Comparison of ENCODE assay signal across 23 mouse cellular contexts in the genomic region with DNA sequence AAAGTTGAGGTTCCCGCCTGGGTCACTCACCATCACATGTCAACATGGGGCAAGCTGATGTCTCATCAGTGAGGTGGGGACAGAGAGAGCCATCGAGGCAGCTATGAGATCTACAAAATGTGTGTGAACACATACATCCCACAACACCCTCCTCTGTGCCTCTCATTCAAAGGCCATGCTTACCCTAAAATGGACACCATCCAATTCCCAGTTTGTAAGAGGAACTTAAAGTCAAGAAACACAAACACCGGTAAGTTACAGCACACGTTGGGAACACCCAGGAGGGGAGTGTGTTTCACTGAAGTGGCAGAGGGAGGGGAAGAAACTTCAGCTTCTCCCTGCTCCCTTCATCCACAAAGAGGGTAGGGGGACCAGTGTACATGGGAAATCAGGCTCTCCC.
A peak's percentile ranks its signal among the peaks of the same experiment; 100 is the strongest.
DNase-seq lines count a peak whose midpoint lies in the region; ATAC-seq and TF ChIP-seq lines count a peak whose summit lies in the region.
"Had no signal": no experiment of that assay in that cellular context is flagged by ENCODE, and none has a peak within 500 bp of the region (broad histone marks: within the 10 kb centered on the region; RNA-seq: fewer than 3 reads in every experiment).

No protein-coding gene starts in this region.

- intact Hi-C loops in heart, postnatal 36 days (cut with DNase I) = no loop called here

- H3K4me2 ChIP-seq in lung, postnatal 0 days (replicated peaks; ENCODE audit: low read depth, low read length) = no peak overlapping the region
- H3K4me2 ChIP-seq in CH12.LX (ENCODE audit: insufficient read depth, low read depth, poor library complexity, severe bottlenecking) = no peak overlapping the region
- H3K4me2 ChIP-seq in midbrain, embryonic 14.5 days (ENCODE audit: low read length) = no peak overlapping the region
- H3K4me2 ChIP-seq: limb, embryonic 15.5 days; liver, embryonic 15.5 days; midbrain, embryonic 12.5 days; neural tube, embryonic 12.5 days had no signal

- no peaks in the 10 kb centered on the region for H3K9me3 ChIP-seq in heart, embryonic 10.5 days
- no peaks in the 10 kb centered on the region for H3K9me3 ChIP-seq in lung, postnatal 0 days (ENCODE audit: low read length)
- H3K9me3 ChIP-seq in CH12.LX (replicated peaks; ENCODE audit: low read length) = no peaks in the 10 kb centered on the region
- H3K9me3 ChIP-seq in midbrain, embryonic 14.5 days (ENCODE audit: control insufficient read depth, low read length) = no peaks in the 10 kb centered on the region
- H3K9me3 ChIP-seq: embryonic facial prominence, embryonic 10.5 days; forebrain, embryonic 10.5 days; hindbrain, embryonic 10.5 days; limb, embryonic 15.5 days; liver, embryonic 15.5 days; midbrain, embryonic 12.5 days; neural tube, embryonic 12.5 days had no signal

- no peak for TF ChIP-seq RAD21 in CH12.LX (IDR thresholded peaks at IDR 0.05; ENCODE audit: low read depth, low read length)

- peaks cover 2% of the 10 kb centered on the region; the same call in 1 of the 2 replicates for H3K79me2 ChIP-seq in CH12.LX (replicated peaks; ENCODE audit: control insufficient read depth, extremely low read depth, insufficient read depth, poor library complexity, severe bottlenecking)

- H3K27ac ChIP-seq in heart, embryonic 10.5 days = peak overlapping the region; percentile 48; the same call in 1 of the 2 replicates
- H3K27ac ChIP-seq in lung, postnatal 0 days (ENCODE audit: low read length) = peak overlapping the region; percentile 81
- H3K27ac ChIP-seq in CH12.LX (ENCODE audit: insufficient read depth, low read depth) = 0 out of 2 replicates have a peak overlapping the region, but pooled peaks have one; percentile 24
- peak overlapping the region; percentile 97 for H3K27ac ChIP-seq in embryonic fibroblast, embryonic 13.5 days (ENCODE audit: insufficient read depth, low read length)
- no peak overlapping the region for H3K27ac ChIP-seq in midbrain, embryonic 14.5 days (replicated peaks; ENCODE audit: low read depth, low read length)
- H3K27ac ChIP-seq: embryonic facial prominence, embryonic 10.5 days; forebrain, embryonic 10.5 days; hindbrain, embryonic 10.5 days; hindbrain, postnatal 0 days; limb, embryonic 15.5 days; liver, embryonic 15.5 days; midbrain, embryonic 12.5 days; neural tube, embryonic 12.5 days had no signal

- no peak for TF ChIP-seq CTCF in lung, postnatal 0 days (IDR thresholded peaks at IDR 0.05)
- TF ChIP-seq CTCF in CH12.LX (conservative IDR thresholded peaks at IDR 0.05 in 1 of 2, IDR thresholded peaks at IDR 0.05 in 1 of 2; ENCODE audit: low read depth in 2 of 2, low read length in 2 of 2) = no peak
- TF ChIP-seq CTCF in embryonic fibroblast, embryonic 13.5 days (IDR thresholded peaks at IDR 0.05; ENCODE audit: borderline replicate concordance, insufficient read depth, low read length) = no peak

- dilution Hi-C loops in CH12.LX (cut with MboI; ENCODE audit: extremely low pct_ligation_motif_present, extremely low pct_unique_long_range_greater_than_20kb, low sequenced_read_pairs) = no loop called here

- H3K36me3 ChIP-seq in heart, embryonic 10.5 days = no peaks in the 10 kb centered on the region
- no peaks in the 10 kb centered on the region for H3K36me3 ChIP-seq in lung, postnatal 0 days (ENCODE audit: insufficient read depth, low read length)
- peaks cover 70 to 96% of the 10 kb centered on the region in 2 experiments for H3K36me3 ChIP-seq in CH12.LX (replicated peaks in 1 of 2; ENCODE audit: control insufficient read depth in 1 of 2, insufficient read depth in 1 of 2, low read length in 1 of 2)
- H3K36me3 ChIP-seq in midbrain, embryonic 14.5 days (ENCODE audit: control insufficient read depth, insufficient read depth, low read length) = no peaks in the 10 kb centered on the region
- H3K36me3 ChIP-seq: embryonic facial prominence, embryonic 10.5 days; forebrain, embryonic 10.5 days; hindbrain, embryonic 10.5 days; limb, embryonic 15.5 days; liver, embryonic 15.5 days; midbrain, embryonic 12.5 days; neural tube, embryonic 12.5 days had no signal

- ATAC-seq in lung, postnatal 0 days = no peak
- no peak for ATAC-seq in midbrain, embryonic 14.5 days (ENCODE audit: low FRiP score, low TSS enrichment)
- ATAC-seq: hindbrain, postnatal 0 days; intestine, embryonic 16.5 days had no signal

- peaks cover 76% of the 10 kb centered on the region for H3K4me1 ChIP-seq in heart, embryonic 10.5 days
- peaks cover 29% of the 10 kb centered on the region; the same call in 1 of the 2 replicates for H3K4me1 ChIP-seq in lung, postnatal 0 days (ENCODE audit: insufficient read depth, low read depth, low read length)
- peaks cover 29 to 98% of the 10 kb centered on the region in 2 experiments for H3K4me1 ChIP-seq in CH12.LX (ENCODE audit: control insufficient read depth in 1 of 2, insufficient read depth in 2 of 2)
- H3K4me1 ChIP-seq in embryonic fibroblast, embryonic 13.5 days (ENCODE audit: control insufficient read depth, insufficient read depth, low read length) = peaks cover 51% of the 10 kb centered on the region
- no peaks in the 10 kb centered on the region for H3K4me1 ChIP-seq in midbrain, embryonic 14.5 days (ENCODE audit: control insufficient read depth, insufficient read depth, low read length)
- H3K4me1 ChIP-seq: neural tube, embryonic 12.5 days had no signal

- no peak for TF ChIP-seq POLR2A in CH12.LX (IDR thresholded peaks at IDR 0.05; ENCODE audit: low read depth, low read length)
- no peak for TF ChIP-seq POLR2A in embryonic fibroblast, embryonic 13.5 days (IDR thresholded peaks at IDR 0.05; ENCODE audit: low read depth, low read length)

- in situ Hi-C loops in CH12.LX (cut with MboI; ENCODE audit: low pct_ligation_motif_present, low pct_unique_long_range_greater_than_20kb, low sequenced_read_pairs) = no loop called here

- no peak for DNase-seq in heart, embryonic 10.5 days (ENCODE audit: low spot score)
- DNase-seq in heart, postnatal 36 days = no peak
- DNase-seq in lung, postnatal 0 days (ENCODE audit: low spot score) = peak; percentile 59
- no peak for DNase-seq in lung, postnatal 14 days
- DNase-seq in CH12.LX (ENCODE audit: extremely low read depth) = no peak
- DNase-seq in frontal cortex, adult 2 months (ENCODE audit: extremely low spot score in 1 of 2, low spot score in 1 of 2) = no peak
- DNase-seq in midbrain, embryonic 14.5 days = no peak
- DNase-seq: adrenal gland, postnatal 25 days; cerebellum, postnatal 10 days; kidney, adult 9 months; left cerebral cortex, postnatal 4 days; right cerebral cortex, postnatal 14 days; thymus, adult 2 months had no signal

- H3K4me3 ChIP-seq in heart, embryonic 10.5 days = no peak overlapping the region
- no peak overlapping the region for H3K4me3 ChIP-seq in lung, postnatal 0 days (ENCODE audit: low read depth, low read length)
- no peak overlapping the region for H3K4me3 ChIP-seq in CH12.LX (replicated peaks in 1 of 3; ENCODE audit: low read depth in 2 of 3, low read length in 2 of 3, poor library complexity in 1 of 3)
- no peak overlapping the region for H3K4me3 ChIP-seq in embryonic fibroblast, embryonic 13.5 days (ENCODE audit: insufficient read depth, low read length)
- H3K4me3 ChIP-seq in midbrain, embryonic 14.5 days (replicated peaks; ENCODE audit: low read depth, low read length) = no peak overlapping the region
- H3K4me3 ChIP-seq: embryonic facial prominence, embryonic 10.5 days; forebrain, embryonic 10.5 days; hindbrain, embryonic 10.5 days; limb, embryonic 15.5 days; liver, embryonic 15.5 days; midbrain, embryonic 12.5 days; neural tube, embryonic 12.5 days had no signal

- 81% methylated on average over 4 of the region's 4 CpGs for WGBS in heart, embryonic 10.5 days
- WGBS in lung, postnatal 0 days = 54% methylated on average over 4 of the region's 4 CpGs
- WGBS in midbrain, embryonic 14.5 days = 90% methylated on average over 4 of the region's 4 CpGs

- H3K27me3 ChIP-seq in heart, embryonic 10.5 days (ENCODE audit: insufficient read depth, poor library complexity, severe bottlenecking) = no peaks in the 10 kb centered on the region
- H3K27me3 ChIP-seq in lung, postnatal 0 days (replicated peaks; ENCODE audit: insufficient read depth, low read length) = no peaks in the 10 kb centered on the region
- H3K27me3 ChIP-seq in CH12.LX (replicated peaks) = no peaks in the 10 kb centered on the region
- H3K27me3 ChIP-seq in midbrain, embryonic 14.5 days (ENCODE audit: control insufficient read depth, insufficient read depth, low read length) = no peaks in the 10 kb centered on the region
- H3K27me3 ChIP-seq: limb, embryonic 15.5 days; liver, embryonic 15.5 days; midbrain, embryonic 12.5 days; neural tube, embryonic 12.5 days had no signal

- H3K9ac ChIP-seq in lung, postnatal 0 days (replicated peaks; ENCODE audit: low read depth) = no peak overlapping the region
- H3K9ac ChIP-seq in CH12.LX (ENCODE audit: insufficient read depth, low read depth) = no peak overlapping the region
- H3K9ac ChIP-seq in midbrain, embryonic 14.5 days (replicated peaks; ENCODE audit: low read length) = no peak overlapping the region
- H3K9ac ChIP-seq: limb, embryonic 15.5 days; liver, embryonic 15.5 days; midbrain, embryonic 12.5 days; neural tube, embryonic 12.5 days had no signal

- no peak for TF ChIP-seq EP300 in lung, postnatal 0 days (IDR thresholded peaks at IDR 0.05)
- TF ChIP-seq EP300 in CH12.LX (IDR thresholded peaks at IDR 0.05; ENCODE audit: low read length) = no peak

TF ChIP-seq in CH12.LX, 34 proteins besides CTCF, POLR2A, EP300 and RAD21 (continues in another document):
- TF ChIP-seq SMC3 (IDR thresholded peaks at IDR 0.05; ENCODE audit: low read depth, low read length) (no peak), MEF2A (IDR thresholded peaks at IDR 0.05; ENCODE audit: borderline replicate concordance, low read depth, low read length) (no peak), MAX (IDR thresholded peaks at IDR 0.05; ENCODE audit: low read length) (no peak), GABPA (IDR thresholded peaks at IDR 0.05; ENCODE audit: insufficient replicate concordance, low read depth, low read length) (no peak), TCF12 (IDR thresholded peaks at IDR 0.05; ENCODE audit: low read depth, low read length) (no peak), IRF4 (IDR thresholded peaks at IDR 0.05; ENCODE audit: low read depth, low read length) (no peak), ELF1 (IDR thresholded peaks at IDR 0.05; ENCODE audit: low read depth, low read length) (no peak), MAZ (IDR thresholded peaks at IDR 0.05; ENCODE audit: low read depth, low read length) (no peak), USF1 (IDR thresholded peaks at IDR 0.05; ENCODE audit: low read depth, low read length) (no peak), BHLHE40 (IDR thresholded peaks at IDR 0.05; ENCODE audit: low read depth, low read length) (no peak), ZNF384 (IDR thresholded peaks at IDR 0.05; ENCODE audit: low read depth, low read length) (no peak), PAX5 (IDR thresholded peaks at IDR 0.05; ENCODE audit: low read length) (no peak), HCFC1 (IDR thresholded peaks at IDR 0.05; ENCODE audit: low read depth, low read length) (no peak), NRF1 (IDR thresholded peaks at IDR 0.05; ENCODE audit: low read depth, low read length) (no peak), ZMIZ1 (IDR thresholded peaks at IDR 0.05; ENCODE audit: low read depth, low read length) (no peak), ZC3H11A (IDR thresholded peaks at IDR 0.05; ENCODE audit: low read depth, low read length) (no peak), NELFE (IDR thresholded peaks at IDR 0.05; ENCODE audit: low read depth, low read length) (no peak)
